Mouse (Mus musculus): ENCODE data around the gene Syt17. TPM values are rescaled to one million over a fixed set of nuclear protein-coding genes. Genes with fewer than 3 reads are reported as not detected.
A peak's percentile ranks its signal among the peaks of the same experiment; 100 is the strongest.

Syt17 gene
- polyA plus RNA-seq, 1 experiment from 2014 or later, result 11.0 TPM

GRCm38 (mm10) chr7:118405251-118405650 is 42.8 kb downstream of the Syt17 start:
- H3K4me3 ChIP-seq, result no peak overlapping the region
- ATAC-seq (ENCODE audit: low read depth), result no peak
- H3K27ac ChIP-seq (replicated peaks), result no peak overlapping the region

GRCm38 (mm10) chr7:118402576-118403022 is 45.4 kb downstream of the Syt17 start:
- H3K27me3 ChIP-seq, result no peaks in the 10 kb centered on the region
- H3K9me3 ChIP-seq, result no peaks in the 10 kb centered on the region
- no peak overlapping the region for H3K4me2 ChIP-seq
- ATAC-seq (ENCODE audit: low read depth), result peak; percentile 64
- 55% methylated on average over 3 of the region's 3 CpGs for WGBS
- no peak overlapping the region for H3K4me3 ChIP-seq
- H3K36me3 ChIP-seq, result no peaks in the 10 kb centered on the region
- peak overlapping the region; percentile 29; the same call in 1 of the 2 replicates for H3K27ac ChIP-seq (replicated peaks)
- H3K4me1 ChIP-seq (replicated peaks), result peaks cover 18% of the 10 kb centered on the region; the same call in 1 of the 2 replicates
- H3K9ac ChIP-seq, result no peak overlapping the region

More at GRCm38 (mm10) chr7:118405251-118405650, 42.8 kb downstream of the Syt17 start:
- no peak overlapping the region for H3K9ac ChIP-seq
- no peak overlapping the region for H3K4me2 ChIP-seq
- peaks cover 18% of the 10 kb centered on the region; the same call in 1 of the 2 replicates for H3K4me1 ChIP-seq (replicated peaks)
- H3K9me3 ChIP-seq, result no peaks in the 10 kb centered on the region
- H3K27me3 ChIP-seq, result no peaks in the 10 kb centered on the region
- H3K36me3 ChIP-seq, result no peaks in the 10 kb centered on the region

GRCm38 (mm10) chr7:118401949-118402348 is 46.1 kb downstream of the Syt17 start:
- H3K4me3 ChIP-seq, result no peak overlapping the region
- no peaks in the 10 kb centered on the region for H3K36me3 ChIP-seq
- WGBS, result 74% methylated on average over 5 of the region's 5 CpGs
- peak overlapping the region; percentile 29; the same call in 1 of the 2 replicates for H3K27ac ChIP-seq (replicated peaks)
- 0 out of 2 replicates have a peak, but pooled peaks have one; percentile 24 for ATAC-seq (ENCODE audit: low read depth)
- no peak overlapping the region for H3K4me2 ChIP-seq
- peaks cover 18% of the 10 kb centered on the region; the same call in 1 of the 2 replicates for H3K4me1 ChIP-seq (replicated peaks)
- no peaks in the 10 kb centered on the region for H3K27me3 ChIP-seq
- no peak overlapping the region for H3K9ac ChIP-seq
- no peaks in the 10 kb centered on the region for H3K9me3 ChIP-seq

GRCm38 (mm10) chr7:118399764-118400163 is 48.3 kb downstream of the Syt17 start:
- no peak overlapping the region for H3K4me3 ChIP-seq
- H3K4me2 ChIP-seq, result no peak overlapping the region
- WGBS, result 91% methylated on average over 9 of the region's 9 CpGs
- H3K27ac ChIP-seq (replicated peaks), result no peak overlapping the region
- no peaks in the 10 kb centered on the region for H3K27me3 ChIP-seq
- H3K9ac ChIP-seq, result no peak overlapping the region
- no peak for ATAC-seq (ENCODE audit: low read depth)
- H3K9me3 ChIP-seq, result no peaks in the 10 kb centered on the region
- no peaks in the 10 kb centered on the region for H3K36me3 ChIP-seq
- peaks cover 15% of the 10 kb centered on the region; the same call in 1 of the 2 replicates for H3K4me1 ChIP-seq (replicated peaks)

GRCm38 (mm10) chr7:118390705-118391104 is 57.3 kb downstream of the Syt17 start:
- WGBS, result 92% methylated on average over 5 of the region's 5 CpGs
- Histone ChIP-seq H3K9ac (no peak overlapping the region), H3K4me1 (replicated peaks) (no peaks in the 10 kb centered on the region), H3K4me3 (no peak overlapping the region), H3K27me3 (no peaks in the 10 kb centered on the region), H3K36me3 (no peaks in the 10 kb centered on the region), H3K4me2 (no peak overlapping the region), H3K27ac (replicated peaks) (no peak overlapping the region), H3K9me3 (no peaks in the 10 kb centered on the region)
- ATAC-seq (ENCODE audit: low read depth), result no peak

GRCm38 (mm10) chr7:118380996-118381395 is 67.0 kb downstream of the Syt17 start:
- Histone ChIP-seq H3K9ac (no peak overlapping the region), H3K4me1 (replicated peaks) (no peaks in the 10 kb centered on the region), H3K9me3 (no peaks in the 10 kb centered on the region), H3K4me3 (no peak overlapping the region), H3K4me2 (no peak overlapping the region), H3K36me3 (no peaks in the 10 kb centered on the region), H3K27ac (replicated peaks) (no peak overlapping the region), H3K27me3 (no peaks in the 10 kb centered on the region)
- WGBS, result 93% methylated on average over 5 of the region's 5 CpGs
- ATAC-seq (ENCODE audit: low read depth), result no peak

GRCm38 (mm10) chr7:118380056-118380455 is 68.0 kb downstream of the Syt17 start:
- H3K27ac ChIP-seq (replicated peaks), result no peak overlapping the region
- WGBS, result 87% methylated on average over 3 of the region's 3 CpGs
- no peaks in the 10 kb centered on the region for H3K36me3 ChIP-seq
- H3K4me3 ChIP-seq, result no peak overlapping the region
- no peaks in the 10 kb centered on the region for H3K27me3 ChIP-seq
- no peaks in the 10 kb centered on the region for H3K9me3 ChIP-seq
- ATAC-seq (ENCODE audit: low read depth), result no peak
- no peak overlapping the region for H3K9ac ChIP-seq
- no peaks in the 10 kb centered on the region for H3K4me1 ChIP-seq (replicated peaks)
- H3K4me2 ChIP-seq, result no peak overlapping the region

- Histone ChIP-seq H3K27ac (replicated peaks) (no peak overlapping the region), H3K4me1 (replicated peaks) (no peaks in the 10 kb centered on the region), H3K27me3 (no peaks in the 10 kb centered on the region), H3K4me2 (no peak overlapping the region), H3K36me3 (no peaks in the 10 kb centered on the region), H3K9me3 (no peaks in the 10 kb centered on the region), H3K9ac (no peak overlapping the region), H3K4me3 (no peak overlapping the region)
- no peak for ATAC-seq (ENCODE audit: low read depth)
- 95% methylated on average over 4 of the region's 4 CpGs for WGBS
Measured at GRCm38 (mm10) chr7:118376590-118376989, 71.4 kb downstream of the Syt17 start.

GRCm38 (mm10) chr7:118375341-118375740 is 72.7 kb downstream of the Syt17 start:
- H3K4me1 ChIP-seq (replicated peaks), result no peaks in the 10 kb centered on the region
- H3K9ac ChIP-seq, result no peak overlapping the region
- ATAC-seq (ENCODE audit: low read depth), result no peak
- H3K9me3 ChIP-seq, result no peaks in the 10 kb centered on the region
- H3K36me3 ChIP-seq, result no peaks in the 10 kb centered on the region
- H3K4me2 ChIP-seq, result no peak overlapping the region
- H3K27me3 ChIP-seq, result no peaks in the 10 kb centered on the region
- WGBS, result 93% methylated on average over 3 of the region's 3 CpGs
- no peak overlapping the region for H3K4me3 ChIP-seq
- no peak overlapping the region for H3K27ac ChIP-seq (replicated peaks)

GRCm38 (mm10) chr7:118371361-118371760 is 76.7 kb downstream of the Syt17 start:
- Histone ChIP-seq H3K4me3 (no peak overlapping the region), H3K27ac (replicated peaks) (no peak overlapping the region), H3K27me3 (no peaks in the 10 kb centered on the region), H3K9ac (no peak overlapping the region), H3K9me3 (no peaks in the 10 kb centered on the region), H3K4me1 (replicated peaks) (no peaks in the 10 kb centered on the region), H3K36me3 (no peaks in the 10 kb centered on the region), H3K4me2 (no peak overlapping the region)
- no peak for ATAC-seq (ENCODE audit: low read depth)
- 98% methylated on average over 5 of the region's 5 CpGs for WGBS

- no peak overlapping the region for H3K4me3 ChIP-seq
- H3K27me3 ChIP-seq, result no peaks in the 10 kb centered on the region
- no peaks in the 10 kb centered on the region for H3K4me1 ChIP-seq (replicated peaks)
- no peak for ATAC-seq (ENCODE audit: low read depth)
- H3K36me3 ChIP-seq, result no peaks in the 10 kb centered on the region
- 78% methylated on average over 2 of the region's 2 CpGs for WGBS
- no peaks in the 10 kb centered on the region for H3K9me3 ChIP-seq
- H3K27ac ChIP-seq (replicated peaks), result no peak overlapping the region
- H3K4me2 ChIP-seq, result no peak overlapping the region
- no peak overlapping the region for H3K9ac ChIP-seq
Measured at GRCm38 (mm10) chr7:118369705-118370104, 78.3 kb downstream of the Syt17 start.

- no peak overlapping the region for H3K4me2 ChIP-seq
- H3K9ac ChIP-seq, result no peak overlapping the region
- no peaks in the 10 kb centered on the region for H3K36me3 ChIP-seq
- H3K4me1 ChIP-seq (replicated peaks), result no peaks in the 10 kb centered on the region
- H3K4me3 ChIP-seq, result no peak overlapping the region
- ATAC-seq (ENCODE audit: low read depth), result no peak
- H3K27ac ChIP-seq (replicated peaks), result no peak overlapping the region
- no peaks in the 10 kb centered on the region for H3K27me3 ChIP-seq
- H3K9me3 ChIP-seq, result no peaks in the 10 kb centered on the region
- 85% methylated on average over 3 of the region's 3 CpGs for WGBS
Measured at GRCm38 (mm10) chr7:118365902-118366301, 82.1 kb downstream of the Syt17 start.

- Histone ChIP-seq H3K4me1 (replicated peaks) (no peaks in the 10 kb centered on the region), H3K4me3 (no peak overlapping the region), H3K27me3 (no peaks in the 10 kb centered on the region), H3K27ac (replicated peaks) (no peak overlapping the region), H3K9ac (no peak overlapping the region), H3K36me3 (no peaks in the 10 kb centered on the region), H3K9me3 (no peaks in the 10 kb centered on the region), H3K4me2 (no peak overlapping the region)
- 82% methylated on average over 6 of the region's 6 CpGs for WGBS
- ATAC-seq (ENCODE audit: low read depth), result no peak
Measured at GRCm38 (mm10) chr7:118365251-118365650, 82.8 kb downstream of the Syt17 start.
